ENCODE assay signal across 9 mouse cellular contexts in the genomic region with DNA sequence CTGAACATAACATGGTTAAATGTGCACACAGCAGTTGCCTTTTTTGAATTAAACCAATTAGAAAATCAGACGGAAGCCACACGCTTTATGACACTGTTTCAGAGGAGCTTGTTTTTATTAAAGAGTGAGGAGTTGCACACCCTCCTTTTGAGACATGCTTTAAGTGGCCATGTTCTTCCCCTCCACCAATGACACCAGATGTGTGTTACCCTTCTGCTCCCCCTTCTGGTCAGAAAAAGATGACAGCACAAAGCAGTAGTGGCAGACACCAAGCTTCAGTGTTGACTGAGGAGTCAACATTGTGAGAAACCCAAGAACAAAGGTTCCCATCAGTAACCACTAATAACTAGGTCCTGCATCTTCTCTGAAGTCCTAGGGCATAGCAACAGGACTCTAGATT. TPM values are rescaled to one million over a fixed set of nuclear protein-coding genes. Genes with fewer than 3 reads are reported as not detected.
DNase-seq lines count a peak whose midpoint lies in the region; ATAC-seq and TF ChIP-seq lines count a peak whose summit lies in the region.
"Had no signal": no experiment of that assay in that cellular context is flagged by ENCODE, and none has a peak within 500 bp of the region (broad histone marks: within the 10 kb centered on the region; RNA-seq: fewer than 3 reads in every experiment).

No protein-coding gene starts in this region.

- no peak overlapping the region for H3K4me3 ChIP-seq in C2C12 (ENCODE audit: insufficient read depth, poor library complexity, severe bottlenecking)
- no peak overlapping the region for H3K4me3 ChIP-seq in forebrain, embryonic 11.5 days (ENCODE audit: low read depth, low read length)
- H3K4me3 ChIP-seq: hindbrain, embryonic 15.5 days had no signal

- H3K79me3 ChIP-seq in C2C12 (ENCODE audit: low read depth) = no peaks in the 10 kb centered on the region

- H3K36me3 ChIP-seq in C2C12 (ENCODE audit: control insufficient read depth, insufficient read depth) = no peaks in the 10 kb centered on the region
- no peaks in the 10 kb centered on the region for H3K36me3 ChIP-seq in forebrain, embryonic 11.5 days (ENCODE audit: control insufficient read depth, insufficient read depth, low read length)
- H3K36me3 ChIP-seq: hindbrain, embryonic 15.5 days had no signal

- peak; percentile 66 for ATAC-seq in forebrain, embryonic 11.5 days (replicated peaks; ENCODE audit: low FRiP score)
- peak; percentile 95 for ATAC-seq in megakaryocyte-erythroid progenitor cell, adult 5-6 weeks (replicated peaks; ENCODE audit: low FRiP score, low TSS enrichment, poor library complexity, severe bottlenecking)
- ATAC-seq in erythroblast, adult 5-6 weeks (replicated peaks; ENCODE audit: low FRiP score, poor library complexity, severe bottlenecking) = no peak

- no peaks in the 10 kb centered on the region for H3K27me3 ChIP-seq in C2C12 (ENCODE audit: control insufficient read depth, insufficient read depth, insufficient read length)
- H3K27me3 ChIP-seq in forebrain, embryonic 11.5 days (ENCODE audit: control insufficient read depth, insufficient read depth, low read length) = no peaks in the 10 kb centered on the region
- H3K27me3 ChIP-seq: hindbrain, embryonic 15.5 days had no signal

- H3K27ac ChIP-seq in forebrain, embryonic 11.5 days (ENCODE audit: low read depth, low read length) = no peak overlapping the region
- H3K27ac ChIP-seq: hindbrain, embryonic 15.5 days had no signal

- H3K4me1 ChIP-seq in forebrain, embryonic 11.5 days (replicated peaks; ENCODE audit: control insufficient read depth, insufficient read depth, low read length) = no peaks in the 10 kb centered on the region
- H3K4me1 ChIP-seq: hindbrain, embryonic 15.5 days had no signal

- WGBS in forebrain, embryonic 11.5 days = 66% methylated on average over 2 of the region's 2 CpGs

- H3K4me2 ChIP-seq in forebrain, embryonic 11.5 days (ENCODE audit: low read depth, low read length, severe bottlenecking) = no peak overlapping the region
- H3K4me2 ChIP-seq: hindbrain, embryonic 15.5 days had no signal

- H3K9ac ChIP-seq in forebrain, embryonic 11.5 days (ENCODE audit: low read length) = no peak overlapping the region
- H3K9ac ChIP-seq: hindbrain, embryonic 15.5 days had no signal

- no peak overlapping the region for H3ac ChIP-seq in C2C12 (ENCODE audit: control insufficient read depth, insufficient read length, low read depth)

- H3K9me3 ChIP-seq in forebrain, embryonic 11.5 days (ENCODE audit: control insufficient read depth, low read length) = no peaks in the 10 kb centered on the region
- H3K9me3 ChIP-seq: hindbrain, embryonic 15.5 days had no signal

- peak; percentile 17 for TF ChIP-seq CTCF in C2C12 (IDR thresholded peaks at IDR 0.05; ENCODE audit: control insufficient read depth, insufficient read depth, insufficient read length)

- DNase-seq in layer of hippocampus, adult 11-12 months (ENCODE audit: low spot score) = peak; percentile 39
- DNase-seq in layer of hippocampus, adult 9-10 months (ENCODE audit: low spot score) = no peak
- peak; percentile 24 for DNase-seq in WW6 (ENCODE audit: low read depth, low spot score)
- DNase-seq in forebrain, embryonic 11.5 days (ENCODE audit: low spot score) = no peak
- DNase-seq in kidney, adult 9 months = peak; percentile 84

- no peaks in the 10 kb centered on the region for H3K79me2 ChIP-seq in C2C12 (ENCODE audit: control insufficient read depth, insufficient read depth)

TF ChIP-seq in C2C12, 6 proteins besides CTCF, POLR2A, EP300 and RAD21:
- TF ChIP-seq MYOG (IDR thresholded peaks at IDR 0.05; ENCODE audit: control insufficient read depth, extremely low read depth, insufficient read length) = no peak
- peak; percentile 28 for TF ChIP-seq MAX (IDR thresholded peaks at IDR 0.05)

RNA-seq across cellular contexts. Expression of a gene that starts 32.5 kb away (rescaled TPM):
- not detected for polyA plus RNA-seq in C2C12 (2012; fragmentation: generic; extraction: Trizol)
- polyA plus RNA-seq in forebrain, embryonic 11.5 days (2014; fragmentation: Nextera tagmentation; extraction: Ambion mirVana) = 0.75 and 1.2 TPM in 2 replicates
- not detected in 2 replicates for total RNA-seq in megakaryocyte-erythroid progenitor cell, adult 5-6 weeks (2014; fragmentation: Nextera tagmentation)
- total RNA-seq in megakaryocyte-erythroid progenitor cell, adult 5-6 weeks (2017) = not detected in 2 replicates
- not detected in 2 replicates for total RNA-seq in erythroblast, adult 5-6 weeks (2015; ENCODE audit: low replicate concordance)
- total RNA-seq in erythroblast, adult 5-6 weeks (2017; ENCODE audit: low replicate concordance) = not detected in 2 replicates

Comparison
In these comparisons a context has a peak if more than half of its experiments do, and no peak if none do; other contexts are left out.
1. DNase-seq: peak in layer of hippocampus, adult 11-12 months (single experiment), WW6 (single experiment) and kidney, adult 9 months (single experiment); none in layer of hippocampus, adult 9-10 months (single experiment) and forebrain, embryonic 11.5 days (single experiment).